Mouse (Mus musculus) yolk sac, embryonic 10.5 days (tissue): Measurements from ENCODE around the gene Zfp750.
A peak's percentile ranks its signal among the peaks of the same experiment; 100 is the strongest.

Experiments
- DNase-seq: peaks from one replicate; pipeline ENCODE4 v3.0.0-alpha.2; 2017; ENCODE audit warnings: low spot score

The Zfp750 gene

DNA sequence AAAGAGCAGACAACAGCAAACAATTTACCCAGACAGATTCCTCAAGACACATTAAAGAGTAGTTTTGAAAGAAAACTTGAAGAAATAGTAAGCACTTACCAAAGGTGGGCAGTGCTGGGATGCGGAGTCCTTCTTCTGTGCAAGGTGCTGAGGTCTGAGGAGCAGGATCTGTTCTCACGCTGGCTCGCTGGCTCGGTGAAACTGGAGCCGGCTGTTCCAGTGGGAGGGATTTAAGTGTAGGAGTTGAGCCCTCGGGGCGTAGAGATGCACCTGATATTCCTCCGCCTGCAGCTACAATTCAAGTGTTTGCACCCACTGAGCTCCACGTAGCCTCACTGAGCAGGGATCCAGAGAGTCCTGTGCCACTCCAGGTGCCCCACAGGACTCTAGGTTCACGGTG lies at the start of gene Zfp750:
Gene Zfp750, minus strand, starts transcription at position 203 of the 400 bp plus-strand sequence.
- DNase-seq = no peak

DNA sequence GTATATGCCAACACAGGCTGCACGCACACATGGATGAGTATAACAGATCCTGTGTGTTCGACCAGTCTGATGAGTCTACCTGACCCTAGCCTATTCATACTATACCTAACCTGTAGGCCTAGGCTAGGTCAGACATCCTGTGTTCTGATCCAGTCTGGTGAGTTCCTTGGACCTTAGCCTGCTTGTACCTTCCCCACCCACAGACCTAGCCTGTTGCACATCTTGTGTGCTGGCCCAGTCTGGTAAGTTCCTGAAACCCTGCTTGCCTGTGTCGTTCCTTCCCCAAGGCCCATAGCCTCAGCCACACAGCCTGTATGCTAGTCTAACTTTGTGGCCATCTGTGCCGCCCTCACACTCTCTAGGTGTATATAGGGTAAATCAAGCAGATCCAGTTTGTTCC lies 45.1 kb upstream of the Zfp750 start:
- DNase-seq = no peak

DNA sequence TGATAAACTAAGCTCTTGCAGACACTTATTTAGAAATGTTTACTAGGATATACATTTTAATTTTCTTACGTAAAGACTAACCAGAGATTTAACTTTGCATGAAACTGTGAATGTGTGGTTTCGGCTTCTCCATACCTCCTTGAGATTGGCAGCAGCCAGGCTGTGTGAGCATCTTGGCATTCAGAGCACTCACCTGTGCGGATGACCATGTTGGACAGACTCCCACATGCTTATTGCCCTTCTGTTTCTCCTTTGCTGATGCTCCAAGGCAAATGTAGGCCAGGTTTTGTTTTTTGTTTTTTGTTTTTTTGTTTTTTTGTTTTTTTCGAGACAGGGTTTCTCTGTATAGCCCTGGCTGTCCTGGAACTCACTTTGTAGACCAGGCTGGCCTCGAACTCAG lies 44.2 kb upstream of the Zfp750 start:
- no peak for DNase-seq

DNA sequence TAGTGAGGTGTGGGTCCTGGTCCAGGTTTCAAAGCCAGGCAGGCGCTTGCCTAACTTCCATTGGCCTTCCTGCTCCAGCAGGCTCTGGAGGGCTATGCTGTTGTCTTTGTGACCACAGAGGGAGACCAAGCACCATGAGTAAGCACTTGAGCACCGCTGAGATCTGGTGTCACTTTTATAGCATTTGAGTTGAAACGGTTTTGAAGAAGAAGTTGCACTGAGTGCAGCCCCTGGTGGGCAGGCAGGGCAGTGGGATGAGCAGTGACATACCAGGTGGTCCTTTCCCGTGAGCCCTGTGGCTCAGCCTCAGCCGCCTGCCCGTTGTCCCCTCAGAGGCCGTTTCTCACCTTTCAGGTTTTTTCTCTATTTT lies 41.1 kb upstream of the Zfp750 start:
- DNase-seq = no peak

DNA sequence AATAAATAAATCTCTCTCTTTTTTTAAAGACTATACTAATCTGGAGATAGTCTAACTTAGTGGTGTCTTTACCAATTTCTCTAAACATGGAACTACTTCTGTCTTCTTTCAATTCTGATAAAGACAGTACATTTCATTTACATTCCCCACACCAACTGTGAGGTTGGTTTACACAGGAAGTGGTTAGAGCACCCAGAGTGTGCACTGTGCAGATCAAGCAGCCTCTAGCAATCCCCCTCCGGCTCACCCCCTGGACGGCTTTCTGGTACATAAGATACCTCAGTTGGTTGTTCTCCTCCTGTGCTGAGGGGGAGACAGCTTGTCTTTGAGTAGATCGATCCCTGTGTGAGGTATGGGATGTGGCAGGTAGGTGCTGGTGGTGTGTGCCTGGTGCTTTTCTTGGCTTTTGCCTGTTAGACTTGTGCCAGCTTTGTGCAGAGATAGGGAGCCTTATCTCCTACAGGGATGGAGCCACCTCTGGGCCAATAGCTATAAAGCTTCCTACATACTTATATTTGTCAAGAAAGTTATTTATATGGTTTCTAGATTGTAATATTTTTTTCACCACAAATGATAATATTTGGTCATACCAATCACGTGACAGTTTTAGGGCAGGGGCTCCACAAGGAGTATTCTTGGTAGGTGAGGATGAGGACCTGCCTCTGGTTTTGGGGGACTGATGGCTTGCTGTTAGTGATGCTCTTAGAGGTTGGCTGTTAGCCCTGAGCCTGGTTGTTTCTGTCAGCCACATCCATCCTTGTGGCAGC lies 40.6 kb upstream of the Zfp750 start:
- no peak for DNase-seq

DNA sequence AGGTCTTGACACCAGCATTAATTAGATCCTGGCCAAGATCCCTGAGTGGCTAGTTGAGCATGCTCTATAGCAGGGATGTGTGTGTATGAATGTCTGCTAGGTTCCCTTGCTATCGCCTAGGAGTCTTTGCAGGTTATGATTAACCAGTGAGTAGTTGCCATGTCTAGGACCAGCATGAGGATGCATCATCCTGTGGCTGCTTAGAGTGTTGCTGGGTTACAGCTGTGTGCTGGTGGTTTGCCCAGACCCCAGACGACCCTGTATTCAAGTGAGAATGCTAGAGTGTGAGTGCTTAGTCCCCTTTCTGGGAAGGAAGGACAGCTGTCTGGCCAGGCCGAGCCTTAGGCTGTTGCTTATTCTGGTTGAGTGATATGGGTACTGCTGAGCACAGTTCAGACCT lies 39.4 kb upstream of the Zfp750 start:
- no peak for DNase-seq

DNA sequence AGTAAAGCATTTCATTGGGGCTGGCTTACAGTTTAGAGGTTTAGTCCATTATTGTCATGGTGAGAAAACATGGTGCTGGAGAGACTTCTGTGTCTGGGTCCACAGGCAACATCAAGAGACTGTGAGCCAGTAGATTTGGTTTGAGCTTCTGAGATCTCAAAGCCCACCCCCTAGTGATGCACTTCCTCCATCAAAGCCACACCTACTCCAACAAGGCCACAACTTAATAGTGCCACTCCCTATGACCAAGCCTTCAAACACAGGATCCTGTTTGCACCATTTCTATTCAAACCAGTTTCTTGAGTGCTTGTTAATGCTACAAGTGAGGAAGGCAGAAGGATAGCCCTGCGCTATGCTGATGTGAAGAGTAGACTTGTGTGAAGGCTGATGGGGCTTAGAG lies 38.8 kb upstream of the Zfp750 start:
- DNase-seq = no peak

DNA sequence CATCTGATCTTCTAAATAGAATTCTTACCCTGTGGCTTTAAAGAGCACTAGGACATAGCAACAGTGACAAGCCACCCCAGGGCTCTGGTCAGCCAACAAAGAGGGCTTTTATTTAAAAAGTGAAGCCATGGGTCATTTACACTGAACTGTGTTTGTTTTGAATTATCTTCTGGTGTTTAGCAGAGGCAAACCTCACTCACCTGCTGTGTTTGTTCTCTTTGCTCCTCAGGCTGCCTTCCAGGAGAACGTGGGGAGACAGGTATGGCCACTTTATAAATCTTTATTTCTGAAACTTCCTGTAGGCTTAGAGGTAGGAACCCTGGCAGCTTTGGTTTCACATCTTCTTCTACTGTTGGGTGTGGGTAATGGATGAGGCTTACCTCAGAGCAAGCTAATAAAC lies 37.6 kb upstream of the Zfp750 start:
- no peak for DNase-seq

DNA sequence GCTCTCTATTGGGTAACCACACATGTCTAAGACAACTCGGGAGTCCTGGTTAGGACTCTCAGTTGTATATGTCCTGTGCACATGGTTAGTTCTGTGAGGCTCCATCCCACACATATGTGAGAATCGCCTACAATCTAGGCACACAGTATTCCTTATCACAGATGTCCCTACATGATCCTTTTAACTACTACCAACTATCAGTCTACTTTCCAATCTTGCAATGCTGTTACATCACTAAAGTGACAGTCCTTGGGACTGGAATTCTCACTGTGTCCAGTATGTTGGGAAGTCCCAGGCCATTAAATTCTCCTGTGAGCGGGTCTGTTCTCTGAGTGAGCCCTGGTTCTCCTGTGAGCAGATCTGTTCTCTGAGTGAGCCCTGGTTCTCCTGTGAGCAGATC lies 34.3 kb upstream of the Zfp750 start:
- no peak for DNase-seq

DNA sequence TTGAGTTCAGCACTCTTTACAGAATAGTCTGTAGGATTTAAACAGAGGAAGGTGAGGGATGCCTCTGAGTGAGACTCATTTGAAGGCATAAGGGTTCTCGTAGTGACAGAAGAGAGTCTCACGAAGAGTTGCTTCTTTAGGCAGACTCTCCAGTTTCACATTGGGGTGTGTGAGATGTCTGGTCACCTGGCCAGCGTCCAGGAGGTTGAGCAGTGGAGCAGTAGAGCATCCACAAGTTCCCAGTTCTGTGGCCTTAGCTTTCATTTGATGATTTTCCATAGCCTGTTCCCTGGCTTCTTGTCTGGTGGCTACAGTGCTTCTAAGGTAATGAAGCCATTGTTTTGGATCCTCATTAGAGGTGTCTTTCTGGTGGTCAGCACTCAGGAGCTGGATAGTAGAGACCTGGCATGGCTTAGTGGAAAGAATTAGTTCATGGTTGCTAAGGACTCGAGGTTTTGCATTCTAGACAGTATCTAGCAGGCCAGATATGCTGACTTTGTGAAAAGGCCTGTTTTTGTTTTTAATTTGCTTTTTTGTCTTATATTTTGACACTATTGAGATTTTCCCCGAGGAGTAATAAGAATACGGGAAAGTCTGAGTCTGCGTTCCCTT lies 33.8 kb upstream of the Zfp750 start:
- no peak for DNase-seq

DNA sequence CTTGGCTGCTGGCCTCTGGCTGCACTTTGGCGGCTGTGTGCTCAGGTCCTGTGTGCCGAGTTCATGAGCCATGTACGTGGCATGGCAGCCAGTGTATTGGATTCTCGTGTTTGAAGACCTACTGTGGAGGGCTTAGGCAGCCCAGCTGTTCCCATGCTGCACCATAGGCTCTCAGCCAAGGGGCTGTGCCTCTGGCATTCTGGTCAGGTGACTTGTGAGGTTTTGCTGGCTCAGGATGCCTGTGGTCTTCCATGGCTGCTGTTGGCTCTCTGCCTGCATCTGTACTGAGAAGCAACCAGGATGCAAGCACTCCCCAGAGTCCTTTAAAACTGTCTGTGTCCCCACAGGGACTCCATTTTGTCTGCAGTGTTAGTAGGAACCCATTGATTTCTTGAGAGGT lies 33.0 kb upstream of the Zfp750 start:
- no peak for DNase-seq

DNA sequence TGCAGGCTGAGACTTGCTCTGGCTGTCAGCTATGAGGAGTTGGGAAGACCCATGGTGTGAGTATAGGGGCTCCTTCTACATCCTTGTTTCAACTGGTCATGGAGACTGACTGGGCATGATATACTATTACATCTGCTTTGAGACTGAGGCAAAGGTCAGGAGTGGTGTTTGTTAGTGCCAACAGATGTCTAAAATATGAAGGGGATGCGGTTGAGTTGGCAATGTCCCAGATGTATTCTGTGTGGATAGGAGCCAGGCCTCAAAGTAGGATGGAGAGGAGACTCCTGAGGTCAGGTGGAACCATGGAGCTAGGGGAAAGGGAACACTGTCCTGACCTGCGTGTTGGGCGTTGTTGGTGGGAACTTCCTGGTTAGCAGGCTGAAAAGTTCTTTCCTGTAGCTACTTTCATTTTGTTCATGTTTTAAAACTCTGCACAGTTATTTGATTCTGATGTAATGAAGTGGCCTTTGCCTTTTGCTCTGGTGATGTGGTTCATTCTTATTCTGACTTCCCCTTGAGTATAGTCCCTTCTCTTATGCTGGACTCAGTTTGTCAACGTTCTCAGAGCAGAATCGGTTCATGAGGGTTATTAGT lies 32.2 kb upstream of the Zfp750 start:
- no peak for DNase-seq

DNA sequence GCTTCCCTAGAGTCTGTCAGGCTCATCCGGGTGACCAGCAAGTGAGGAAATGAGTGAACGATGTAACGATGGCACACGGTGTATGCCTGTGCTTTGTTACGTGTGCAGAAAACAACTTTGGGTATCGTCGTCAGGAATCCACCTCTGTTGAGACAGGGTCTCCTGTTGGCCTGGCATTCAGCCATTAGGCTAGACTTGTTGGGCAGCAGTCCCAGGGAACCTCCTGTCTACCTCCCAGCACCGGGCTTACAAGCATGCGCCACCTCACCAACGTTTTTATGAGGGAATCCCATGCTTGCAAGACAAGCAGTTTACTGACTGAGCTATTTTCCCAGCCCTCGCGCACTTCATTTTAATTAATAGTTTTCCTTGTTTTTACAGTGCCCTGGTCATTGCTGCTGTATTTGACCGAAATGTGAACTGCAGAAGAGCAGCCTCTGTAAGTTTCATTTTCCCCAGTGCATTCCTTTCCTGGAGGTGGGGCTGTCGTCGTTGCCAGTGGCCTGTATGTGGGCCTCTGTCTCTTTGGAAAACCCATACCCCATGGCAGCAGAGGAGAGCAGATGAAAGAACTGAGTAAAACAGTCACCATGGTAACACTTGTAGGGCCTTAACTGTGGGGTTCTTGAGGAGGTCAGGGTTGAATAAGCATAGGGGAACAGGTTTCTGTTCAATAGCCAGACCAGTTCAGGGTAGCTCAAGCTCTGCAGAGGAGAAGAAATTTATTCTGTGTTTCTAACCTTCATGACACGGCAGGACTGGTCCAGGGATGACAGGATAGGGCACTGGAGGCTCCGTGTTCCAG lies 30.9 kb upstream of the Zfp750 start:
- no peak for DNase-seq

DNA sequence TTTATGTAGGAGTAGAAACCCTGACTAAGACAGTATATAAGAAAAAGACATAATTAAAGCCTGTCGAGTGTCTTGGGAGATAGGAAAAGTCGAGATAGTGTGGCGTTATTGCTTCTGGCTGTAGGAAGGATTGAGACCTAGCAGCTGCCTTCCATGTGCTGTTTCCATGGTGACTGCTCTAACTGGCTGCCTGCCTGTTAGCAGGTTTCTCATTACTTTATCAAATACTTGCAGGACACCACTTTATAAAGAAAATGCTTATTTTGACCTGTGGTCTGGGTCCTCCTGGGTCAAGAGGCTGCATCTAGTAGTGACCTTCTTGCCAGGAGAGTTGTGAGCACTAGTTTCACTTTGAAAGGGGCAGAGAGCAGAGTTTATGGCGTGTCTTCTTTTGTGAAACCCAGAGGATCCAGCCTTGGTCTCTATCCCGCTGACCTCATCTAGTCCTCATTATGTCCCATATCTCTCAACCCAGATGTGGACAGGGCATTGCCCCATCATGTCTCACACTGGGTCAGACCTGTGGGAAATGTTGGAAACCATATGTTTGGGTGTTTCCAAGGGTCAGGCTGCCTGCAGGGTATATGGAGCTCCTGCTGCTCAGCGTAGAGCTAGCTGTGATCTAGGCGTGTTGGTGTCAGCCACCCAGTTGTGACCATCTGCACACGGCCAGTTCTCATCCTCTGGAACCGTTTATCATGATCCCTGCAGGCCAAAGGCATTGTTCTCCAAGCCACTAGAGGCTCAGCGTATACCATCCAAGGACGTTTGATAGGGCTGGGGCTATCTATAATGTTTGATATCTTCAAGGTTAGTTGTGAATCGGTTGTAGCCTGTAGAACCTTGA lies 30.1 kb upstream of the Zfp750 start:
- no peak for DNase-seq

DNA sequence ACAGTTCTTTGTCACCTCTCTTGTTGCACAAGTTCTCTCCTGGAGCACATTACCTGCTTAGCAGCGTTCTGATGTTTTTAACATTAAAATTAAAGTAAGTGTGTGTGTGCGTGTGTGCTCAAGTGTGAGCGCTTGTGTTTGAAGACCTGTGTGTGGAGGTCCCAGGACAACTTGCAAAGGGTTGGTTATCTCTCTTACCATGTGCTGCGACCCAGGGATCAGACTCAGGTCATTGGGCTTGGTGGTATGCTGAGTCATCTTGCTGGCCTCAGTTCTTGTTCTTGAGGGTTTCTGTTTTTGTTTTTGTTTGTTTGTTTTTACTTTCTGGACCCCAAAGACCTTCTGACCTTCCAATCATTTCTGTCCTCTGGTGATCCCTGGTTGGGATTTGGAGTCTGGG lies 28.8 kb upstream of the Zfp750 start:
- DNase-seq = peak; percentile 32

DNA sequence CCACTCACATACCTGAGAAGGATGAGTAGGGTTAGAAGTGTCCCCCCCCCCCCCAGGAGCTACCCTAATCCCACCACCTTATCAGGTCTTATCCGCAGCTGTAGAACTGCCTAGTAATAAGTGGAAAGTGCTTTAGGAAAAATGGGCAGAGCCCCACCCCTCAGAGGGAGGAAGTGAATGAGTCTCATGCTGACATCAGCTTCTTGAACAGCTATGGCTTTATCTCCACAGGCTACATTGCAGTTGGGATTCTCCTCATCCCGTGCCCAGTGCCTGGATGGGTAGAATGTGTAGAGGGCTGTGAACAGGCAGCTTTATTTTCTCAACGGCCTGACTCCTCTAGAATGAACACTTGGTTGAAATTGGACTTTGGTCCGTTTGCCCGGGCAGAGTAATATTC lies 28.1 kb upstream of the Zfp750 start:
- DNase-seq = no peak

DNA sequence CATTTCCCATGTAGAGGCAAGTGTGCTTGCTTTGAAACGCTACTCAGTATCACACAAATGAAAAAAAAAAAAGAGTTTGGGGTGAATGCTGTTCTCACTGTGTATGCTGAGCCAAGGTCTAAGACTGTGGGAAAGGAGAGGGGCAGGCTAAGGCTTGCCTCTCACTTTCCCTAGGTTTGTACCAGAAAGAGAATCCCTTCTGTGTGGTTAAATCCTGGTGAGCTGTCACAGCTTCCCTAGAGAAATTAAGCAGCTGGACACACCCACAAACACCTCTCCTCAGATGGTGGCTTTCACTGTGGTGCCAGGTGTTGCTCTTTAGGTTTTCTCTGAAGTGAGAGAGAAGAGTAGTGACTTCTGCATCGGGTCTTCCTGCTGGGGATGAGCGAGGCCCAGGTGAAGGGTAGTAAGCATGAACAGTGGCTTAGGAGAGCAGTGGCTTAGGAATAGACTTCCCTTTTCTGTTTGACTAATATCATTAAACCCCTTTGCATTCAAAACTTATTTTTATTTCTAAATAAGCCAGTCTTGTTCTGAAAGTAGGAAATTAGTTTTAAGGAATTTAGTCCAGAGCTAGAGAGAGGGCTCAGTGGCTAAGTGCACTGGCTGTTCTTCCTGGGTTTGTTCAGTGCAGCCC lies 26.4 kb upstream of the Zfp750 start:
- no peak for DNase-seq

DNA sequence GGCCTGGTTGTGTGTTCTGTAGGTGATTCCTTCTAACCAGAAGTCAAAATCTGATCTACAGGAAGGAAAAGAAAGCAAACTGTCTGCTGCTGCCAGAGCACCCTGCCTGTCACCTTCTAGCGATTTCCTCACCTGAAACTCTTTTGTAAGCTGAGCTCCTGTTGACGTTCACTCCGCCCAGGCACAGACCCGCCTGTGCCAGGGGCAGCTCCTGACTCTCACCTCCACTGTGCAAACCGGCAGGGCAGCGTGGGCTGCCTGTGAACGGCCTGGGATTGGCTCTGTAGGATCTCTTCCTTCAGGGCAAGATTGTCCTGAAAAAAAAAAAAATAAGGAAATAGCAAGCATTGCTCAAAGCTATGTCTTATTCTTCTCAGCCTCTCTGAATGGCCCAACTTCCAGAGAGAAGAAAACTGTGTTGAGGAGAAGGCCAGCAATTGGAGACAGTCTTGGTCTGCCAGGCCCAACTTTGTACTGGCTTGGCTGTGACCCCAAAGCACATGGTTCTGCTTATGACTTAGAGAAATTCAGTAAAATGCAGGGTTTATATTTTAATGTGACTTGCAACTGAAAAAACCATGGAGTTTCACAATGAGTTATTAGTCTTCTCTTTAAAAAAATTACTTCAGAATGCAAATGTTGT lies 25.7 kb upstream of the Zfp750 start:
- no peak for DNase-seq

DNA sequence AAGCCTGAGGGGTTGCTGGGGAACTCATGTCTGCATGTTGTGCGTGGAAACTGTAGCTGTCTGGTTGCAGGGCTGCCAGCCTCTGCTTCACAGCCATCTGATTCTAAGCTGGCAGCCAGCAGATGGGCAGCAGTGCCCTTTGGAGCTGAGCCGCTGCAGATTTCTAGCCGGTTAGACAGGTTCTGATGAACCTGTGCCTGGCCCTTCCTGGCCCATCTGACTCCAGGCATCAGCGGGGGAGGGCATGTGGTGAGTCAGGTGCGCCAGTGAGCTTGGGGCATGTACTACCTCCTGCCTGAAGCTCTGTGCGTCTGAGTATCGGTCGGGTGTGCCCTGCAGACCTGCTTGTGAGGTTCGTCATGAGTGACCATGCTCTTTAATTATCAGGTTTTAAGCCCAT lies 24.8 kb upstream of the Zfp750 start:
- DNase-seq = no peak

DNA sequence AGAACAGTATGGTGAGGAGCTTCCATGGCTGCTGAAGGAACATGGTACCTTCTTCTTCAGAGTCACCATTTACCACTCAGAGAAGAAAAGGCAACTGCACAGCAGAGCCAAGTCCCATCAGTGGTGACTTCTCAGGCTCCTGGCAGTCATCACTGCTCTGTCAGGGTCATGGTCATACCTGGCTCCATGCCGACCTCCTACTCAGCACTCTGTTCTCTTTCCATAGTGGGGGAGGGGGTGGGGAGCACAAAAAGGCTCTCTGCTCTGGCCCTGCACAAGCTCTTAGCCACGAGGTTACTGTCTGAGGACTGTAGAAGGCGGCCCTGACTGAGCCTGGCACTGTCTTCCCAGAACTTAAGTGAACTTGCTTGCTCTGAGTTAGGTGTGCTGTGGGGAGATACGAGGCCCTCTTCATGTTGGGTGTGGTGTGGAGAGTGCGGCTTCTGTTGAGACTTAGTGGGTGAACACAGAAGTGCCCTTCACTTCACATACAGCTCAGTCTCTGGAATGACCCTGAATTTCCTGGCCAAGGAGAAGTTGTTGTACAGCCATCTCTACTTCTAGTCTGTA lies 24.2 kb upstream of the Zfp750 start:
- DNase-seq = no peak

DNA sequence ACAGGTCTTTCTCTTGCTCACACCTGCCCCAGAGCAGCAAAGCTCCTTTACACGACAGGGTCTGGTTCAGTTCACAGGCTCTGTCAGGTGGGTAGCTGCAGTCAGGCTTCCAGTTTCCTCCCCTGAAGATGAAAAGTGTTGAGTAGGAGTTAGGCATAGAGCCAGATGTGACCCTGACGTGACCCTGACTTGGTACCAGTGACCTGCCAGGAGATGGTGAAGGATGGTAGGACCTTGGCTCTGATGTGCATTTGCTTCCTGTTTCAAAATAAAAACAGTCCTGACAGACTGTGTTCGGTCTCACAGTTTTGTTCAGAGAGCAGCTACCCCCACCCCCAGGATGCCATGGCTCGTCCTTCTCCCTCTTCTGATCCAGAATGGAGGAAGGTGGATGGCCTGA lies 23.3 kb upstream of the Zfp750 start:
- no peak for DNase-seq
